Mouse (Mus musculus): Measurements from ENCODE around the gene Heyl.
"Not testable (repeated sequence)": the region's sequence is repeated elsewhere in the genome, so short reads cannot be mapped to it uniquely, and the experiment has no call there.

Gene Heyl

DNA sequence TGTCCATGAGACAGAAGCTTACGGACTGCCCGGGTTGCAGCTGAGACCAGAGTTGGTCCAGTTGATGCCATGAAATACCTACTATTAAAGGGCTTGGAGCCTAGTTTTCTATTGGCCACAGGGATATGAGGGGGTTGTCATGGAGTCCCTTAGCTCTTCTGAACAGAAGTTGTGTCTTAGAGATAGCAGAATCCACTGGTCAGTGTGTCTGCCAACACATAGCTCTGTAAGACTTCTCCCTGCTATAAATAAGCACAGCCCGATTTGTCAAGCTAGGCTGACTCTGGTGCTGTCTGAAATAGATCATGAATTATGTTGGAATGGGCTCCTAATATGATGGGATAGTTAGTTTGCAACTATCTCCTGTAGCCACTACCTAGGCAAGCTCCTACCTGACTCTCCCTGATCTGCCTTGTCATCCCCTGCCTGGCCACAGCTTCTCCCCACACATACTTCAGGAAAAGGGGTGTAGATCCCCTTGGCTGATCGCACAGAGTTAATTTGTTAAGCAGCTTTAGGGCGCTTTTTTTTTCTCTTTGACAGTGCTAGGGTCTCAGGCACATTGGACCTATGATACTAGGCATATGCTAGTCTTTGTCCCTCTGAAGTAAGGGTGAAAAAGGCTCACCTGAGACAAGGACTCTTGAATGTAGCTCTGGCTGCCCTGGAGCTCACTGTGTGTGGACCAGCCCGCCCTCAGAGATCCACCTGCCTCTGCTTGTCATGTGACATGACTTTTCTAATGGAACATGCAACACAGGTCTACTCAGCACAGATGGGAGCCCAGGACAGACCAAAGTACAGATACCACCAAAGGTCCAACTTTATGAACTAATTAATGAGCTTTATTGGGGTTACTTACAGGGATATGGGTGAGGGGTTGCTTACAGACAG is 51.6 kb downstream of the Heyl start:
- no peak for DNase-seq (ENCODE audit: low spot score)

DNA sequence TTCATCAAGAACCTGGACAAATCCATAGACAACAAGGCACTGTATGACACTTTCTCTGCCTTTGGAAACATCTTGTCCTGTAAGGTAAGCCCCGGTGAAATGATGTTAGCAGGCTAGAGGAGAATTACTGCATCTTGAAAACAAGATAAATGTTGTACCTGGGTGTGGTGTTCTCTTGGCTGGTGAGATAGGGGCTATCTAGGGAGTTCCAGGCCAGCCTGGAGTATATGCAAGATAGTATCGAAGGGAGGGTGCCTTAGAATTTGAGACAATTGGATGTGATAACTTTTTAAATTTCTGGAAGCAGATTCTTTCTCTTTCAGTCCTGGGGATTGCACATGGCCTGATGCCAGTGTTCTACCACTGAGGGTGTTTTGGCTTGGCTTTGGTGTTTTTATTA is 53.4 kb downstream of the Heyl start:
- no peak for DNase-seq (ENCODE audit: low spot score)

DNA sequence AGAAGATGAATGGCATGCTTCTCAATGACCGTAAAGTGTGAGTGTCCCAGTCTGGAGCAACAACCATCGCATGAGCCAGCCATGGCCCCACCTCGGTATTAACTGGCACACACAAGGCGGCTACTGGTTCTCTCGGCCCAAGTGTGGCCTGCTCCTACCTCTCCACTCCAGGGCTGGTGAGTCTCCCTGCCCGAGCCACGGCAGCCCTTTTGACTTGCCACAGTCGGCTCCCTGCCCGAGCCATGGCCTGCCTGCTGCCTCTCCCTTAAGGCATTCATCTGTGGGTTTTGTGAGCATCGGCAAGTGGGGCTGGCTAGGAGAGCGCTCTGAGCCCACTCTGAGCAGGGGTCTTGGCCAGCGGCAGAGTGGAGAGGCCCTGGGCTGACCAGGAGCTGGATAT is 55.7 kb downstream of the Heyl start:
- no peak for DNase-seq (ENCODE audit: low spot score)

DNA sequence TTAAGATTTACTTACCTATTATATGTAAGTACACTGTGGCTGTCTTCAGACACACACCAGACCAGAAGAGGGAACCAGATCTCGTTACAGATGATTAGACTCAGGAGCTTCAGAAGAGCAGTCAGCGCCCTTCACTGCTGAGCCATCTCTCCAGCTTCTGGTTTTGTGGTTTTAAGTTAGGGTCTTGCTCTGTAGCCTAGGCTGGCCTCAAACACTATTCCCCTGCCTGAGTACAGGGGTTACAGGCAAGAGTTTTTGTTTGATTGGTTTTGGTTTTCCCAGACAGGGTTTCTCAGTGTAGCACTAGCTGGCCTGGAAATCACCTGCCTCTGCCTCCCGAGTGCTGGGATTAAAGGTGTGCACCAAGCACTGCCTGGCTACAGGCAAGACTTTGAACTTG is 59.0 kb downstream of the Heyl start:
- DNase-seq (ENCODE audit: low spot score), result no peak

DNA sequence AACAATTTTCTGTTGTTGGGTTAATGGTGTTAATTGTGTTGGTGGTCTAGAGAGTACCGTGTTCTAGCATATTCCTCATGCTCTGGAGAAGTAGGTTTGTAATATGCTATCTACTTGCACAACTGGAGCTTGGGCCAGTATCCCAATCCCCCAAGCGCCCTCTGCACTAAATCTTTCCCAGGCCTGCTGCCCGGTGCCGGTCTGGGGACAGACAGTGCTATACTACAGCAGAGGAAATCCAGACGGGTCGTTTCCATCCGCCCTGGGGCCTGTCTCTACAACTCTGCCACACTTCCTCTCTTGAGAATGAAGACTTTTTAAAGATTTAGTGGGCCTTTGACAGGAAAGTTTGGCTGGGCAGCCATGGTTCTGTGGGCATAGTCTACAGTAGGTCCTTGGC is 59.6 kb downstream of the Heyl start:
- DNase-seq (ENCODE audit: low spot score), result no peak

DNA sequence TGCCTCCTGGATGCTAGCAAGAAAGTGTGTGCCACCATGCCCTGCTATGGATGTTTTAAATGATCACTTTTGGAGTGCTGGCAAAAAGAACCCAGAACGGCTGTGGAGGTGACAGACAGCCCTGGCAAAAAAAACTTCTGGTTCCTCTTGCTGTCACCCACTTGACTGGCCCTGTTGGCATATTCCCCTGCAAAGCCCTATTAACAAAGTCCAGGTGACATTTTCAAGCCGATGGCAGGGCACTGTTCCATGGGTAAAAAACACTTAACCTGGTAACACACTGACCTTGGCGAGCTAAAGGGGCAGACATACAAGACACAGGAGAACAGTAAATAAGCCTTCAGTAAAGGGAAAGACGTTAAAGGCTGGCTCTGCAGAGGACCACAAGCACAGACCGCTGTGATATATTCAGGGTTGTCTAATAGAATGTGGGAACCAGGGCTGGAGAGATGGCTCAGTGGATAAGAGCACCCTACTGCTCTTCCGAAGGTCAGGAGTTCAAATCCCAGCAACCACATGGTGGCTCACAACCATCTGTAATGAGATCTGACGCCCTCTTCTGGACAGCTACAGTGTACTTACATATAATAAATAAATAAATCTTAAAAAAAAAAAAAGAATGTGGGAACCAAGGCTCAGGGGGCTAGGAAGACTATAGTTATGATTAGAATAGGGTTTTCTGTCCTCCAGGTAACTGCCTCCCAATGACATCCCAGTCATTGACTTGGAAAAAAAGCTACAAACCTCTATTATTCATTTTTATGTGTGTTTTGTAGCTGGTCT is 60.5 kb downstream of the Heyl start:
- no peak for DNase-seq (ENCODE audit: low spot score)

DNA sequence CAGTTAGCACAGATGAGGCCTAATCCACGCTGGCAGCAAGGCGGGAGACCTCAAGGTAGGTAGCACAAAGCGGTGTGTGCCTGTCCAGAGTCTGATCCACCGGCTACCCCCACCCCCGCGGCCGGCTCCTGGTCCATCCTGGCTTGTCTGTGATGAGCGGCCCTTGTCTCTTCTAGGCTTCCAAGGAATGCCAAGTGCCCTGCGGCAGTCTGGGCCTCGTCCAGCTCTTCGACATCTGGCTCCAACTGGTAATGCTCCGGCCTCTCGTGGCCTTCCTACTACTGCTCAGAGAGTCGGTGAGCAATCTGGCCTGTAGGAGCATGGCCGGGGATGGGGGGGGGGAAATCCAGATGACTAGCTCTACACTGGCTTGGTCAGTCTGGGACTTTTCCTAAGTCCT is 61.7 kb downstream of the Heyl start:
- not testable (repeated sequence) for DNase-seq (ENCODE audit: low spot score)

DNA sequence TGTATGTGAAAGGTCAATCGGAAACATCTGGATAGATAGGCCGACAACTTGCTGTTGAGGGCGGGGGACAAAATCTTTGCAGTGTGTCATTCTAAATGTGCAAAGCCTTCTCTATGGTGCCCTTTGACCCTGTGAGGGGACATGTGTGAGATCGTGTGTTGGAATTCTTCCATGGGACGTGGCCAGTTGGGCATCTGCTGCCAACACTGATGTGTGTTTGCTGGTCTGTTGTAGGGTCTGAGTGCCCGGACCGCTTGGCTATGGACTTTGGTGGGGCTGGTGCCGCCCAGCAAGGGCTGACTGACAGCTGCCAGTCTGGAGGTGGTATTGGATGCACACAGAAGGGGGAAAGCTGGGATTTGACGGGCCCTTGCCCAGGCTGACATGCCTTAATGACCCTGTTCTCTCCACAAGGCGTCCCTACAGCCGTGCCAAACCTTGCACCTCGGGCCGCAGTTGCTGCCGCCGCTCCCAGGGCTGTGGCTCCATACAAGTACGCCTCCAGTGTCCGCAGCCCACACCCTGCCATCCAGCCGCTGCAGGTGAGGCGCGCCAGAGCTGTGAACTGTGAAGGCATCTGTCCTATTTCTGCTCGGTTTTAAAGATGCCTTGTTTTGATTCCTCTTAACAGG is 62.3 kb downstream of the Heyl start:
- DNase-seq (ENCODE audit: low spot score), result no peak

DNA sequence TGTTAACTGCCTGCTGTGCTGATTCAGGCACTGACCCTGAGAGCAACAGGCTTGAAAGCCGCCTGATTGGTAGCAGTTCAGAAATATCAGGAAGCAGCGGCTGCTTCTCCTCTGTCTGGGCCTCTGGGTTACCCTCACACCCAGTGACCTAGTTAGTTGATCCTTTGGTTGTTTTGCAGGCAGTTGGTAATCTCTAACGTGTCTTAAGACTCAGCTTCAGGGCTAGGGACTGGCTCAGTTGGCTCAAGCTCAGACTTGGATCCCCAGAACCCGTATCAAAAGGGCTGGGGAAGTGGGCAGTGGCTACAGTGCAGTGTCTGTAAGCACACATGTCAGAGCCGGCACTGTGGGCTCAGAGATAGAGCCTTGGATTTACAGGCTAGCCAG is 62.8 kb downstream of the Heyl start:
- no peak for DNase-seq (ENCODE audit: low spot score)

DNA sequence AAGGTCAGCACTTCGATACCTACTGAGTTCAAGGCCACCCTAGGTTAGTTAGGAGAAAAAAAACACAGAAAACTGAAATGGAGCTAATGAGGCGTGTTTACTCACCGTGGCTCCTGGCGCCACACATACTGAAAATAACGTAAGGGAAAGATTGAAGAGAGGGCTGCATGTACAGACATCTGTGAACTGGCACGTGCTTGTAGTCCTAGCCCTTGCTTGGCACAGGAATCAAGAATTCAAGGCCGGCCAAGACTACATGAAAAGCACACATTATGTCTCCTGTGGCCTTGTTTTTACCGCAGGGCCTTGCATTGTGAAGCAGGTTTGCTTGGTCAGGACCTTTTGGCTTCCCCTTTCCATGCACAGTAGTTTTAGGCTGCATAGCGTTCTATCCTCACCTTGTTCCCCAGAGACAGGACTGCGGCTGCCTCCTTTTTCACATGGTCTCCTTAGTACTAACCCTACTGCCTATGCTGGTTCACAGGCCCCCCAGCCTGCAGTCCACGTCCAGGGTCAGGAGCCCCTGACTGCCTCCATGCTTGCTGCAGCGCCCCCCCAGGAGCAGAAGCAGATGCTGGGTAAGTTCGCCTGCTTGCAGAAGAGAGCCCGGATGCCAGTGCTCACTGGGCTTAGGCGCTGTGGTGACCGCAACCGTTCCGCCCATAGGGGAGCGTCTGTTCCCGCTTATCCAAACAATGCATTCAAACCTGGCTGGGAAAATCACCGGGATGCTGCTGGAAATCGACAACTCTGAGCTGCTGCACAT is 64.0 kb downstream of the Heyl start:
- no peak for DNase-seq (ENCODE audit: low spot score)

DNA sequence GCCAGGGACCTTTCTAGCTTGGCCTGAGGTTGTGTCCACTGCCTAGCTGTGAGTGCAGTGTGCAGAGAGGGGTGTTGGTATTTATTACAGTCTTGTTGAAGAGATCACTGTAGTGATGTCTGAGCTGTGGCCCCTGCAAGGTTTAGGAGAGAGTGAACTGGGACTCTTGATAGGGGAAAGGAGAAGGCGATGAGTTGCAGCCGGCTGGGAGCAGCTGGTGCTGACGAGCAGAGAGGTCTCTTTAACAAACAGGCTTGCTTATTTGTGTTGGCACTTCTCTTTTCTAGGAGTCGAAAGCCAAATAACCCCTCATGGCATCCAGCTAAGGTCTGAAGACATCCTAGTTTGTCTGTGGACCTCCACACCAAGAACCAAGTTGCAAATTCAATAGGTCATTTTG is 64.9 kb downstream of the Heyl start:
- DNase-seq (ENCODE audit: low spot score), result no peak

DNA sequence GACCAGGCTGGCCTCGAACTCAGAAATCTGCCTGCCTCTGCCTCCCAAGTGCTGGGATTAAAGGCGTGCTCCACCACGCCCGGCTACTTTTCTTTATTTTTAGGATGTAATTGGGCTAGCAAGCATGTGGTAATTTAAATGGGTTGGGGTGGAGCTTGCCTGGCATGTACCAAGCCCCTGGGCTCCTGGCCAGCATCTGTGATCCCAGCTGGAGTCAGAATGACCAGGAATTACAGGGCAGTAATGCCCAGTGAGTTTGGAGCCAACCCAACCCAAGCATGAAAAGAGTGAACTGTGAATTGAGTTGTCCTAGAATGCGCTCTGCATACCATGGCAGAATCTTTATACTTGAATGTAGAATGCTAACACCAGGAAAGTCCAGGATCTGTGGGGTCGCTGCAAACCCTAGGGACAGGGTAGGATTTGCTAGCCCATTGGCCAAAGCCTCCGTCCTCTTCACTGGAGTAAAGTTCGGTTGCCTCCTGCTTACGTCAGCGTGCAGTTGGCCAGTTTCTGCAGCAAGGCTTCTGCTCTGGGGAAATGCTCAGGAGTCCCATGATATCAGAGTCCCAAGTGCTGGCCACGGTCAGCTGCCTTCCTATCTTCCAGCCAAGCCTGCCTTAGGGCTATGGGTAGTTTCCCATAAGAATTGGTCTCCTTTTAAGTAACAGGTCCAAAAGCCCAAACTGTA is 65.8 kb downstream of the Heyl start:
- no peak for DNase-seq (ENCODE audit: low spot score)
